ENCODE assay signal across 8 mouse cellular contexts in genomic region chr1:90750169-90750568, GRCm38 (mm10).
DNase-seq lines count a peak whose midpoint lies in the region; ATAC-seq and TF ChIP-seq lines count a peak whose summit lies in the region.

No protein-coding gene starts in this region.

- 65% methylated on average over 8 of the region's 8 CpGs for WGBS in hindbrain, embryonic 11.5 days
- WGBS in hindbrain, embryonic 13.5 days: 71% methylated on average over 8 of the region's 8 CpGs
- WGBS in heart, embryonic 10.5 days: 61% methylated on average over 8 of the region's 8 CpGs
- 56% methylated on average over 8 of the region's 8 CpGs for WGBS in lung, postnatal 0 days
- WGBS in midbrain, embryonic 16.5 days: 80% methylated on average over 8 of the region's 8 CpGs

- no peak overlapping the region for H3K27ac ChIP-seq in hindbrain, embryonic 11.5 days (ENCODE audit: low read depth, low read length)
- H3K27ac ChIP-seq in hindbrain, embryonic 13.5 days: no peak overlapping the region
- H3K27ac ChIP-seq in heart, embryonic 10.5 days: peak overlapping the region; percentile 26; the same call in 1 of the 2 replicates
- H3K27ac ChIP-seq in lung, postnatal 0 days (ENCODE audit: low read length): no peak overlapping the region
- H3K27ac ChIP-seq in midbrain, embryonic 16.5 days (ENCODE audit: low read length): no peak overlapping the region

- DNase-seq in hindbrain, embryonic 11.5 days (ENCODE audit: low spot score): peak; percentile 16
- peak; percentile 78 for DNase-seq in embryo, embryonic 10.5 days (ENCODE audit: low spot score)
- DNase-seq in heart, embryonic 10.5 days (ENCODE audit: low spot score): no peak
- peak; percentile 35 for DNase-seq in lung, postnatal 0 days (ENCODE audit: low spot score)
- DNase-seq in spleen, adult 18-20 months: no peak
- DNase-seq in MN1 (ENCODE audit: low spot score): no peak

- no peak for ATAC-seq in hindbrain, embryonic 11.5 days (ENCODE audit: low FRiP score)
- no peak for ATAC-seq in hindbrain, embryonic 13.5 days (ENCODE audit: low FRiP score)
- no peak for ATAC-seq in lung, postnatal 0 days
- no peak for ATAC-seq in midbrain, embryonic 16.5 days

- no peaks in the 10 kb centered on the region for H3K36me3 ChIP-seq in hindbrain, embryonic 11.5 days (ENCODE audit: control insufficient read depth, insufficient read depth, low read length)
- H3K36me3 ChIP-seq in hindbrain, embryonic 13.5 days: no peaks in the 10 kb centered on the region
- H3K36me3 ChIP-seq in heart, embryonic 10.5 days: no peaks in the 10 kb centered on the region
- no peaks in the 10 kb centered on the region for H3K36me3 ChIP-seq in lung, postnatal 0 days (ENCODE audit: insufficient read depth, low read length)
- H3K36me3 ChIP-seq in midbrain, embryonic 16.5 days (ENCODE audit: control insufficient read depth, insufficient read depth, low read length): no peaks in the 10 kb centered on the region

- H3K4me1 ChIP-seq in hindbrain, embryonic 11.5 days (replicated peaks; ENCODE audit: control insufficient read depth, insufficient read depth, low read length): no peaks in the 10 kb centered on the region; the same call in 1 of the 2 replicates
- H3K4me1 ChIP-seq in hindbrain, embryonic 13.5 days (replicated peaks): peaks cover 12% of the 10 kb centered on the region
- H3K4me1 ChIP-seq in heart, embryonic 10.5 days: peaks cover 30% of the 10 kb centered on the region
- H3K4me1 ChIP-seq in lung, postnatal 0 days (ENCODE audit: insufficient read depth, low read depth, low read length): no peaks in the 10 kb centered on the region
- H3K4me1 ChIP-seq in midbrain, embryonic 16.5 days (ENCODE audit: control insufficient read depth, insufficient read depth, low read length): peaks cover 11% of the 10 kb centered on the region

- no peak for TF ChIP-seq CTCF in lung, postnatal 0 days (IDR thresholded peaks at IDR 0.05)

- no peaks in the 10 kb centered on the region for H3K27me3 ChIP-seq in hindbrain, embryonic 11.5 days (ENCODE audit: control insufficient read depth, insufficient read depth, low read length)
- no peaks in the 10 kb centered on the region for H3K27me3 ChIP-seq in hindbrain, embryonic 13.5 days
- no peaks in the 10 kb centered on the region for H3K27me3 ChIP-seq in heart, embryonic 10.5 days (ENCODE audit: insufficient read depth, poor library complexity, severe bottlenecking)
- H3K27me3 ChIP-seq in lung, postnatal 0 days (replicated peaks; ENCODE audit: insufficient read depth, low read length): no peaks in the 10 kb centered on the region
- no peaks in the 10 kb centered on the region for H3K27me3 ChIP-seq in midbrain, embryonic 16.5 days (ENCODE audit: control insufficient read depth, insufficient read depth, low read depth, low read length)

- H3K9me3 ChIP-seq in hindbrain, embryonic 11.5 days (ENCODE audit: control insufficient read depth, low read length): no peaks in the 10 kb centered on the region
- no peaks in the 10 kb centered on the region for H3K9me3 ChIP-seq in hindbrain, embryonic 13.5 days
- H3K9me3 ChIP-seq in heart, embryonic 10.5 days: no peaks in the 10 kb centered on the region
- H3K9me3 ChIP-seq in lung, postnatal 0 days (ENCODE audit: low read length): no peaks in the 10 kb centered on the region
- H3K9me3 ChIP-seq in midbrain, embryonic 16.5 days (replicated peaks; ENCODE audit: control insufficient read depth, low read length, poor library complexity, severe bottlenecking): no peaks in the 10 kb centered on the region

- H3K9ac ChIP-seq in hindbrain, embryonic 11.5 days (ENCODE audit: low read depth, low read length): no peak overlapping the region
- no peak overlapping the region for H3K9ac ChIP-seq in hindbrain, embryonic 13.5 days
- H3K9ac ChIP-seq in lung, postnatal 0 days (replicated peaks; ENCODE audit: low read depth): no peak overlapping the region
- H3K9ac ChIP-seq in midbrain, embryonic 16.5 days (ENCODE audit: low read depth, low read length): no peak overlapping the region

- H3K4me3 ChIP-seq in hindbrain, embryonic 11.5 days (ENCODE audit: low read depth, low read length): no peak overlapping the region
- no peak overlapping the region for H3K4me3 ChIP-seq in hindbrain, embryonic 13.5 days
- no peak overlapping the region for H3K4me3 ChIP-seq in heart, embryonic 10.5 days
- no peak overlapping the region for H3K4me3 ChIP-seq in lung, postnatal 0 days (ENCODE audit: low read depth, low read length)
- no peak overlapping the region for H3K4me3 ChIP-seq in midbrain, embryonic 16.5 days (ENCODE audit: low read depth, low read length)

- H3K4me2 ChIP-seq in hindbrain, embryonic 11.5 days (replicated peaks; ENCODE audit: low read depth, low read length): no peak overlapping the region
- no peak overlapping the region for H3K4me2 ChIP-seq in hindbrain, embryonic 13.5 days
- no peak overlapping the region for H3K4me2 ChIP-seq in lung, postnatal 0 days (replicated peaks; ENCODE audit: low read depth, low read length)
- no peak overlapping the region for H3K4me2 ChIP-seq in midbrain, embryonic 16.5 days (ENCODE audit: low read length)

- no peak for TF ChIP-seq EP300 in lung, postnatal 0 days (IDR thresholded peaks at IDR 0.05)

Comparison
In these comparisons a context has a peak if more than half of its experiments do, and no peak if none do; other contexts are left out.
1. DNase-seq: peak in hindbrain, embryonic 11.5 days (single experiment), embryo, embryonic 10.5 days (single experiment) and lung, postnatal 0 days (single experiment); none in heart, embryonic 10.5 days (single experiment), spleen, adult 18-20 months (0 of 2) and MN1 (single experiment).